Mouse (Mus musculus): Measurements from ENCODE around the gene D630003M21Rik.

DNA sequence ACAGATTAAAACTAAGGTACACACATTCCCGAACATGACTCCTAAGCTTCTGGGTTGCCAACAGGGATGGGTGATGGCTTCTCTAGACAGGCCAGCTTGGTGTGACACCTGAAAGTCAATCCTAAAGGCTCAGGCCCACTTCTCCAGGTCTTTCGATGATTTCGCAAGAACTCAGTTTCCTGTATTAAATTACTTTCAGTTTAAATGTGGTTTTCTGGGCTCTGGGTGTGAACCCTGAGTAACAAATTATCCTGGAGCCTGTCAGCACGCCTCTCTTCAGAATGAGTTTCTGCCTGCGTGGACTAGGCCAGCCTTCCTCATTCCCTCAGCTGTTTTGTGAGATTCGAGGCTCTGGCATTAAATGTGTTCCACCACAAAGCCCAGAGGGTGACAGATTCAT lies 66.0 kb downstream of the D630003M21Rik start:
- no peak for TF ChIP-seq CTCF (IDR thresholded peaks at IDR 0.05; ENCODE audit: borderline replicate concordance, extremely low read depth, insufficient read depth, insufficient read length)
- no peak for TF ChIP-seq POLR2A (IDR thresholded peaks at IDR 0.05; ENCODE audit: borderline replicate concordance, extremely low read depth, insufficient read depth, insufficient read length, poor library complexity, severe bottlenecking)
